Mouse (Mus musculus): ENCODE measurements at regions not wholly inside any gene's neighbourhood (a gene's known extent, or its start where the extent isn't known, plus 50 kb on each side); places are given as distances from the start of the nearest gene placed in this dataset.

DNA sequence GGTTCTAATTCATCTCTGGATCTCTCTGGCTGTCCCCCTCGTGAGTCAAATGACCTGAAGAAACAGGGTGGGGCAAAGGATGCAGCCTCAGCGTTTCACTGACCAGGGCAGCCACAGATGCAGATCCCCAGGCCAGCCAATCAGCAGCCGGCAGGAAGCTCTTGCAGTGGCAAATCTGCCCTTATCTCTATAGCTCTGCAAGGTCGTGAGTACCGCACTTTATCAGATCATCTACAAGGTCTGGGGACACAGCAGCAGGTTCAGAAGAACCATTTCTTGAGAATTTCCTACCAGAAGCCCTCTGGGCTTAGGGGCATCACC, 232.9 kb downstream of the Bcl11b start:
- no peak for TF ChIP-seq CTCF (IDR thresholded peaks at IDR 0.05; ENCODE audit: extremely low read depth, insufficient read depth, low read length)
- no peak for TF ChIP-seq POLR2A (IDR thresholded peaks at IDR 0.05; ENCODE audit: extremely low read depth, insufficient read depth, low read length)

All from cortical plate, adult 2 months (tissue).